Mouse (Mus musculus) forebrain, embryonic 16.5 days (tissue): ENCODE data around the gene Prlr. TPM values are rescaled to one million over a fixed set of nuclear protein-coding genes. Genes with fewer than 3 reads are reported as not detected.

Experiments
- ATAC-seq: fragments of 200-750 bp; cut with Nextera tagmentation; 2 replicates; pipeline ENCODE4 v1.8.0; 2017; ENCODE audit warnings: mild to moderate bottlenecking, moderate library complexity
- H3K27ac ChIP-seq: fragments of 300-500 bp; sonication (generic); 2 replicates; pipeline ENCODE4 v1.5.1; 2014; ENCODE audit warnings: low read length, control low read depth
- H3K27me3 ChIP-seq: fragments of 300-500 bp; sonication (generic); replicated peaks from 2 replicates; pipeline ENCODE4 v1.6.1; 2014; ENCODE audit warnings: low read length; ENCODE audit not compliant: control insufficient read depth, insufficient read depth
- H3K36me3 ChIP-seq: fragments of 300-500 bp; sonication (generic); 2 replicates; pipeline ENCODE4 v1.6.1; 2014; ENCODE audit not compliant: control insufficient read depth, insufficient read depth
- H3K4me1 ChIP-seq: fragments of 300-500 bp; sonication (generic); replicated peaks from 2 replicates; pipeline ENCODE4 v1.6.1; 2014; ENCODE audit warnings: low read length; ENCODE audit not compliant: control insufficient read depth, insufficient read depth
- H3K4me2 ChIP-seq: fragments of 300-500 bp; sonication (generic); 2 replicates; pipeline ENCODE4 v1.6.1; 2014; ENCODE audit warnings: mild to moderate bottlenecking, low read length, control low read depth
- H3K4me3 ChIP-seq: fragments of 300-500 bp; sonication (generic); replicated peaks from 2 replicates; pipeline ENCODE4 v1.5.1; 2014; ENCODE audit warnings: mild to moderate bottlenecking, low read length, control low read depth
- H3K9ac ChIP-seq: fragments of 300-500 bp; sonication (generic); replicated peaks from 2 replicates; pipeline ENCODE4 v1.6.1; 2014; ENCODE audit warnings: low read depth, low read length, control low read depth
- H3K9me3 ChIP-seq: fragments of 300-500 bp; sonication (generic); 2 replicates; pipeline ENCODE4 v1.6.1; 2016; ENCODE audit warnings: low read length; ENCODE audit not compliant: control insufficient read depth
- WGBS: fragments of 180-500 bp; shearing (Covaris S2); extraction: QIAGEN DNeasy Blood & Tissue Kit; methylation state at CpG from one replicate; pipeline ENCODE4 v1.1.7; 2014; 5-methylcytosine and 5-hydroxymethylcytosine counted together
- polyA plus RNA-seq: library from polyadenylated mRNA; unstranded; fragments of >200 nt; fragmentation: Nextera tagmentation; extraction: Ambion mirVana; gene quantifications from 2 replicates; pipeline ENCODE4 v1.2.1, GENCODE M21; 2015

Gene Prlr
- polyA plus RNA-seq, 1 experiment from 2014 or later, result 1.3 TPM

DNA sequence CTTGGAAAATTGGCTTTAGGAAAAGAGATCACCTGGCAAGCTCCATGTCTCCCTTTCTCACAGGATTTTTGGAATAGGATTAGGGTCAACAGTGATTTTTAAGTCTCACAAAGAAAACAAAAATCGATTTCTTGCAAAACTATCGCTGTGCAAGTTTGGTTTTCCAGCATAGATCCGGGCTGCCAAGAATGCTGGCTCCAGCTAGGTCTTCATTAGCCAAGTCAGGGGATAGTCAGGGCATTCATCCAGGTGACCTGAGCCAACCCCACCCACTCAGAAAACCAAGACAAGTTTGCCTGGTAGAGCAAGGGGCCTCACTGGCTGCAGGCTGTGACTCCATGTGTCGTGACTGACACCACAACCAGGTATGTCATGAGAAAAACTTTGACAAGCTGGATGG is 72.2 kb downstream of the Prlr start:
- Histone ChIP-seq H3K27me3 (no peaks in the 10 kb centered on the region), H3K4me2 (no peak overlapping the region), H3K36me3 (no peaks in the 10 kb centered on the region), H3K4me1 (no peaks in the 10 kb centered on the region), H3K27ac (no peak overlapping the region), H3K9ac (no peak overlapping the region), H3K4me3 (no peak overlapping the region), H3K9me3 (no peaks in the 10 kb centered on the region)
- WGBS, result 85% methylated on average over 4 of the region's 4 CpGs
- no peak for ATAC-seq

DNA sequence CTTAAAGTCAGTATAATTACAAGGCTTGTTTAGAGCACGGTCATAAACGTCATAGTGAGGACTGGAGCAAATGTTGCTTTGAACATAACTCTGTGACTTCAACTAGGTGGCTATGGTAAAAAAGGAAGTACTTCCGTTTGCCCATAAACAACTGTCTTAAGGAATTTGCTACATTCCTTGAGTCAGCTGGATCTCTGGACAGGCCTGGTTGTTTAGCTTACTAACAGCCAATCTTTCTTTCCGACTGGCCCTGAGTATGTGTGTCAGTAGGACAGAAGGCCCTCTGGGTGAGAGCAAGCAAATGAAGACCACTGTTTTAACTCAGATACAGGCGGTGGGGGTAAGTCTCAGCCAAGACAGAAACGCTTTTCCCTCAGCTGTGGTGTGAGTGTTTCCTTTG is 73.7 kb downstream of the Prlr start:
- Histone ChIP-seq H3K36me3 (no peaks in the 10 kb centered on the region), H3K4me2 (no peak overlapping the region), H3K4me1 (no peaks in the 10 kb centered on the region), H3K4me3 (no peak overlapping the region), H3K27ac (no peak overlapping the region), H3K9me3 (no peaks in the 10 kb centered on the region), H3K27me3 (no peaks in the 10 kb centered on the region), H3K9ac (no peak overlapping the region)
- no peak for ATAC-seq
- WGBS, result 88% methylated on average over 6 of the region's 6 CpGs

DNA sequence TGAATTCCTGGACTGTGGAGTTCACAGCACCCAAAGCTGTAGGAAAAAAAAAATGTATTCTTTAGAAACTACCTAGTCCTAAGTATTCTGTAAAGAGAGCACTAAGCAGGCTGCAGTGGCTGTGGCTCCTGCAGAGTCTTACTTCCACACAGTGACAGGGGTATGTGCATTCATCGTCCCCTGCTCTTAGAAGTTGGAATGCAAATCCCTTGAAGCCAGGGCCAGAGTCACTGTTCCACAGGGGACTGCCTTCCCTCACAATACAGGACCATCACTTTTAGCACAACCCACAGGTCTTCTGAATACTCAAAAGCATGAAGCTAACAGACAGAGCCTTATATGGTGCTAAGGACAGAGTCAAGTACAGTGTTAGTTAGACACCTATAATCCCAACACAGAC is 75.5 kb downstream of the Prlr start:
- Histone ChIP-seq H3K4me2 (no peak overlapping the region), H3K4me1 (no peaks in the 10 kb centered on the region), H3K27ac (no peak overlapping the region), H3K36me3 (no peaks in the 10 kb centered on the region), H3K9me3 (no peaks in the 10 kb centered on the region), H3K9ac (no peak overlapping the region), H3K4me3 (no peak overlapping the region), H3K27me3 (no peaks in the 10 kb centered on the region)
- WGBS, result 32% methylated on average over 1 of the region's 1 CpGs
- no peak for ATAC-seq

DNA sequence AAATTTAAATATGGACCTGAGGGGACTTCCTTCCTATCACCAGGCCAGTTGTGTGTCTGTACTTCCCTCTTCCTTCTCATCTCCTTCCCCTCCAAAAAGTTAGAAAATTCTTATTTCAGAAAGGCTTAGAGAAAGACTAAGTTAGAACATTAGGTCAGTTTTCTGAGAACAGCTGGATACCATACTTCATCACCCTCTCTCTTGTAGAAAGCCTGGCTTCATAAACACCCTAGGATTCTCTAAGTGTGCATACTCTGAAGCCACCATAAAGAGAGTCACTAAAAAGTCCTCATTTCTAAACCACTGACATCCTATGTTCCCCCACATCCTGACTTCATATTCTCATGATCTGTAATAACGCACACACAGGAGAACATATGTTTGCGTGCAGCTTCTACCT is 85.2 kb downstream of the Prlr start:
- Histone ChIP-seq H3K4me1 (no peaks in the 10 kb centered on the region; the same call in 1 of the 2 replicates), H3K36me3 (no peaks in the 10 kb centered on the region), H3K9me3 (no peaks in the 10 kb centered on the region), H3K4me3 (no peak overlapping the region), H3K27me3 (no peaks in the 10 kb centered on the region), H3K9ac (no peak overlapping the region), H3K27ac (no peak overlapping the region), H3K4me2 (no peak overlapping the region)
- WGBS, result 98% methylated on average over 2 of the region's 2 CpGs
- ATAC-seq, result no peak

DNA sequence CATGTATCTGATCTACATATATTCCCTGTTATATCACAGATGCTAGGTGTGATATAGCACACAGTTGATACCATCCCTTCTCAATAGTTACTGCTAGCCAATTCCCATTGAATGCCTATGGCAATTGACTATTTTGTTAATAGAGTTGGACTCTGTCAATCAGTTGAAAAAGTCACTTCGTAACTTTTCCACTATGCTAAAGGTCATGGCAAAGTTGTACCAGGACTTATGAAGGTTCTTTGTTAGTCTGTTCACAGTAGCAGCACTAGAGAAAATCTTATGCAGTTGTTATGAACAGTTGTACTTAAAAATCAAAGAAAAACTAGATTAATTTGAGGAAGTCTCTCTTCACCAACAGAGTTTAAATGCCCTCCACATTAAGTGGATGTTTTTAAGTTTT is 85.6 kb downstream of the Prlr start:
- Histone ChIP-seq H3K27ac (no peak overlapping the region), H3K9ac (no peak overlapping the region), H3K4me2 (no peak overlapping the region), H3K27me3 (no peaks in the 10 kb centered on the region), H3K36me3 (no peaks in the 10 kb centered on the region), H3K9me3 (no peaks in the 10 kb centered on the region), H3K4me3 (no peak overlapping the region), H3K4me1 (no peaks in the 10 kb centered on the region; the same call in 1 of the 2 replicates)
- WGBS, result 88% methylated on average over 1 of the region's 1 CpGs
- no peak for ATAC-seq

DNA sequence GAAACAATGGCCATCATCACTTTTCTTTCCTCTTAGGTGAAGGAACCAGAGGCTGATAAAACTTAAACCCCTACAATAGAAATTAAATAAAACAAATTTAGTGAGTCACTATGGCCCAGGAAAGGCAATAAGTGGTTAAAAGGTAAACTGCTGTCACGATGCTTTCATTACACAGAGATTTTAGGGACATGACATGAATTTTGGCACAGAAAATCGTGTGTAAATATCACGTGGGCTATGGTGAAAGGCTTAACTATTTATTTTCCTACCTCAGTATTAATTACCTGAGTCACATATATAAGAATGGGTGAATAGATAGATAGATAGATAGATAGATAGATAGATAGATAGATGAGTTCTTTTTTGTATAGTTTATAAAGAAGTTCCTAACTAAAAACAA is 86.4 kb downstream of the Prlr start:
- Histone ChIP-seq H3K4me2 (no peak overlapping the region), H3K9me3 (no peaks in the 10 kb centered on the region), H3K4me1 (no peaks in the 10 kb centered on the region; the same call in 1 of the 2 replicates), H3K4me3 (no peak overlapping the region), H3K27ac (no peak overlapping the region), H3K9ac (no peak overlapping the region), H3K36me3 (no peaks in the 10 kb centered on the region), H3K27me3 (no peaks in the 10 kb centered on the region)
- ATAC-seq, result no peak
- 61% methylated on average over 3 of the region's 3 CpGs for WGBS

DNA sequence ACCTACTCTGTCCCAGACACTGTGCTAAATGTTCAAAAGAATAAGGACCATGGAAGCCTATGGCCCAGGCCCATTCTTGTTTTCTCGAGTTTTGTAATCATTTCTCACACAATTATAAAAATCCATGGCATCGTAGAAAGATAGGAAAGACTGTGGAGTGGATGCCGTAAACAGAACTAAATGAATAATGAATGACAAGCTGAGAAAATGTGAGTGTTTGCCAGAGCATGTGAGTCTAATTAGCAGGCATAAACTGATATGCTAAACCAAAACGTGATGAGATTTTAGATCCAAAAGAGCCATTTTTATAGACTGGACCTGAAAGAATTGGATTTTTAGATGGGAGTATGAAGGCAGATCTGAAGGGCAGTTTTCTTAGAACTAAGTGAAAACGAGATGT is 87.8 kb downstream of the Prlr start:
- no peak overlapping the region for H3K9ac ChIP-seq
- no peak overlapping the region for H3K4me3 ChIP-seq
- WGBS, result 44% methylated on average over 5 of the region's 5 CpGs
- peak; percentile 87 for ATAC-seq
- no peaks in the 10 kb centered on the region for H3K9me3 ChIP-seq
- no peak overlapping the region for H3K4me2 ChIP-seq
- no peaks in the 10 kb centered on the region for H3K36me3 ChIP-seq
- H3K27ac ChIP-seq, result peak overlapping the region; percentile 67
- no peaks in the 10 kb centered on the region; the same call in 1 of the 2 replicates for H3K4me1 ChIP-seq
- H3K27me3 ChIP-seq, result no peaks in the 10 kb centered on the region

DNA sequence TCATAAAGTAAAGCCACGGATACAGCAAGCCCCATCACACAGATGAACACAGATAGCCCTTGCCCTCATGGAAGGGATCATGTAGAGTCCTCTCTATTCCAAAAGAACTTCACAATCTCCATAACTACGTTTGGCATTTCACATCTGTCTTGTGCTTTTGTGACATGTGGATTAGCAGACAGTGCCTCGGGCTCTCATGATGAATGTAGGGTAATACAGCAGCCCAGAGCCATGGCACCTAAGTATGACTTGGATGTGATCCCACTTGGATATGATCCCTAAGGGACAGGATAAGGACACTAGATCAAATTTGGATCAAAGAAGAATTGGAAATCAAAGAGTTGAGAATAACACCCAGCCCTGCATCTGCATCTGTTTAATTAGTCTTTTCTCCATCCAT is 90.2 kb downstream of the Prlr start:
- H3K9me3 ChIP-seq, result no peaks in the 10 kb centered on the region
- H3K4me2 ChIP-seq, result no peak overlapping the region
- H3K27ac ChIP-seq, result no peak overlapping the region
- H3K27me3 ChIP-seq, result no peaks in the 10 kb centered on the region
- no peaks in the 10 kb centered on the region for H3K36me3 ChIP-seq
- ATAC-seq, result no peak
- H3K4me3 ChIP-seq, result no peak overlapping the region
- H3K9ac ChIP-seq, result no peak overlapping the region
- no peaks in the 10 kb centered on the region; the same call in 1 of the 2 replicates for H3K4me1 ChIP-seq
- 60% methylated on average over 3 of the region's 3 CpGs for WGBS

DNA sequence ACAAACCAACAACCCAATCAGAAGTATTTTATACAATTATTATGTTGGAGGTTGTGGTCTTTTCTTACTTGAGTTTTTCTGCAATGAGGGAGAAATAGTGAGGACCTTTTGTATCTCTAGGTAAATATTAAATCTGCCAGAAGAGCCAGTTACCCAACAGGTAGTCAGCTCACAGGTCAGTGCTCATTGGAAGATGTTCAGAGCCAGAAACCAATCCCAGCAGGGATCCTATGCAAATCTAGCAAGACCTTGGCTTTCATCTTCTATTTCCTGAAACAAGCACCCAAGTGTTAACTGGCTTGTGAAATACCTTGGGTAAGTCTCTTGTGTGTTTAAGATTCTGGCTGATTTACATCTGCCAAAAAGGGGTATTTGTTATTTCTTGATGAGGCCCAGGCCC is 99.3 kb downstream of the Prlr start:
- ATAC-seq, result no peak
- Histone ChIP-seq H3K27me3 (no peaks in the 10 kb centered on the region), H3K9me3 (no peaks in the 10 kb centered on the region), H3K9ac (no peak overlapping the region), H3K4me3 (no peak overlapping the region), H3K4me2 (no peak overlapping the region), H3K27ac (no peak overlapping the region), H3K4me1 (no peaks in the 10 kb centered on the region), H3K36me3 (no peaks in the 10 kb centered on the region)

DNA sequence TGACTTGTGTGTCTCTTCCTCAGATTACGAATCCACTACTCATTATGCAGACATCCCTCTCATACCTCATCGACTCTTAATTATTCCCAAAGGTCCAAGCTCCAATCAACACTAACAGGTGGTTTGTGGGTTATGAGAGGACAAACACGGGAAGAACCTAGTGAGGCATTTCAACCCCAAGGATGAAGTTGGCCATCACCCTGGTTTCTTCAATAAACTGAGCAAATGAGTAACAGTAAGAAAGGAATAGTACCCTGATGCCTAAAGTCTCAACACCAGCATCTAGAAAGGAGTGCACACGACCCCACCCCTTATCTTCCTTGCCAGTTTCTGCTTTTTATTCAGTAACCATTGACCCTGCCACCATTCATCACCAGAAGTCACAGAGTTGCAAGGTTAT is 100.4 kb downstream of the Prlr start:
- Histone ChIP-seq H3K27me3 (no peaks in the 10 kb centered on the region), H3K9ac (no peak overlapping the region), H3K9me3 (no peaks in the 10 kb centered on the region), H3K4me2 (no peak overlapping the region), H3K4me1 (no peaks in the 10 kb centered on the region), H3K27ac (no peak overlapping the region), H3K4me3 (no peak overlapping the region), H3K36me3 (no peaks in the 10 kb centered on the region)
- no peak for ATAC-seq
- 83% methylated on average over 4 of the region's 4 CpGs for WGBS
